Mouse (Mus musculus): ENCODE data around the gene Ppp1cb. TPM values are rescaled to one million over a fixed set of nuclear protein-coding genes. Genes with fewer than 3 reads are reported as not detected.
"Not testable (repeated sequence)": the region's sequence is repeated elsewhere in the genome, so short reads cannot be mapped to it uniquely, and the experiment has no call there.

Ppp1cb gene
- total RNA-seq, 2 experiments from 2014 or later = 486 TPM

DNA sequence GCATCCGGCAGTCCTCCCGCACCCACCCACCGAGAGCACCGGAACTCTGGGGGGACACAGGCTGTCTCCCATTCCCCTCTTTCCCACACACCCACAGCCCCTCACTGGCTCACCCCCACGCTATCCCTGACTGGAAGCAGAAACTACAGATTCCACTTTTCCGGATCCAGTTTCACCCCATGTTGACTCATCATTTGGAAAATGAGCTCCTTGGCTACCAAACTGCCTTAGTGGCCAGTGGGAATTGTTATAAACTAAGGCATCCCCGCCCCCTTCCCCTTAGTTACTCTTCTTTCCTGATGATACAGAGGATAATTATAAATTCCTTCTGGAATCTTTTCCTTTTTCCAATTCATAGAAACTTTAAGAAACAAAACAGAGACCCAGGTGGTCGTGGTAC lies 34.2 kb upstream of the Ppp1cb start:
- Histone ChIP-seq H3K4me3 (no peak overlapping the region), H3K27ac (0 out of 2 replicates have a peak overlapping the region, but pooled peaks have one; percentile 16)
- no peak for DNase-seq
- TF ChIP-seq CTCF (IDR thresholded peaks at IDR 0.05) = no peak
- intact Hi-C loops (cut with DNase I) = no loop called here

DNA sequence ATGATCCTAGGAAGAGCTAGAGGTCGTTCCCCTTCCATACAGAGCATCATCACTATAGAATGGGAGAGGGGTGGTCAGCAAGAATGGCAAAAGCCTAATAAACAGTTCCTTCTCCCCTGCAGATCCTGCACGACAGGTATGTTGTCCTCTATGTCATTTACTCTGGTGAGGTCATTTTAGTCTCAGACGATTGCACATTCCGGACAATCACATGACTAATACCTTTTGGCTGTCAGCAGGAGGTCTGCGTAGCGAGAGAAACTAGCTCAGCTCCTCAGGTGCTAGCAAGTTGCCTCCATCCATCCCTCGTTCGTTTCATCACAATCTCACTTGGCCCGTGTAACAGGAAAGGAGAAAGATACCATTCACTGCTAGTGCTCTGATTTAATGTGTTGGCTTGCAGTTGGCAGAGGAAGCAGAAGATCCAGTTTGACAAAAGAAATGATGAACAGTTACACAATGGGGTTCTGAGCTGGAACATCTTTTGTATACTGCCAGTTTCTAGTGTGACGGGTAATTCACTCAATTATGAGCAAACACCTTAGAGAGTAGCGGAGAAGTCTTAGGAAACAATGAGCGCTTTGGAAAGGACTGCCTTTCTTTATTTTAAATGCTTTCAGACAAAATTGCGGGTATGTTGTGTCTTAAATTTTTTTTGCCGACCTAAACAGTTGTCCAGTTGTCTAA lies 33.0 kb upstream of the Ppp1cb start:
- no peak for TF ChIP-seq CTCF (IDR thresholded peaks at IDR 0.05)
- no peak for DNase-seq
- Histone ChIP-seq H3K4me3 (no peak overlapping the region), H3K27ac (no peak overlapping the region)
- intact Hi-C loops (cut with DNase I) = no loop called here

DNA sequence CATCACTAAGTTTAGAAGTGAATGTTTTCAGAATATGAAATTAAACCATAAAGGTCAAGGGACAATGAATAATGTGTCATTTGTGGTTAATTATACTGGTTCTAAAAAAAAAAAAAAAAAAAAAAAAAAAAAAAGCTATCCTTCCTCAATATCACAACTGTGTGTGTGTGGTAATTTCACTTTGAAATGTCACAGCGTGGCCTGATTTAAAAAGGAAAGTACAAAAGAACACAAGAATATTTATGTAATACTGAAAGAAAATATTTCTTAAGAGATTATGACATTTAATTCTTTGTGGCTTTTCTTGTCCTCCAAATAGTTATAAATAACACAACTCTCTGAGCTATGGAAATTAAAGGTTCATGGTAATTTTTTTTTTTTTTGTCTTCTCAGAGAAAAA lies 28.2 kb upstream of the Ppp1cb start:
- no peak overlapping the region for H3K4me3 ChIP-seq
- no peak overlapping the region for H3K27ac ChIP-seq
- no peak for DNase-seq
- no peak for TF ChIP-seq CTCF (IDR thresholded peaks at IDR 0.05)
- intact Hi-C loops (cut with DNase I) = no loop called here

DNA sequence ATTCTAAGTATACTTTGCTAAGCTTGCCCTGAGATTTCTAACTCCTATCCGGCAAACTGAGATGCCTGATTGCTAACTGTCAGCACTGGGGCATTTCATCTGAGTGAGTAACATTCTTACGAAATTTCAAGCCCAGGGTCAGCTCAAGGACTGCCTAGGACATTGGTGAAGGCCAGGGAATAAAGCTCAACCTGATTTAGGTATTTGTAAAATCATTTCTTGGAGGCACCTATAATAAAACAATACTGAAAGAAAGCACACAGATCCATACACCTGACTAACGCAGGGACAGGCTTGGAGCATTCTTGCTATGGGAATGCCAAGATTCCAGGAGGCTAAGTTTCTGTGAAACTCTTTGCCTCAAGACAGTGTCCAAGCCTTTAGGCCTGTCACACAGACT lies 24.3 kb upstream of the Ppp1cb start:
- DNase-seq; H3K27ac ChIP-seq; intact Hi-C loops (cut with DNase I): not testable (repeated sequence)

DNA sequence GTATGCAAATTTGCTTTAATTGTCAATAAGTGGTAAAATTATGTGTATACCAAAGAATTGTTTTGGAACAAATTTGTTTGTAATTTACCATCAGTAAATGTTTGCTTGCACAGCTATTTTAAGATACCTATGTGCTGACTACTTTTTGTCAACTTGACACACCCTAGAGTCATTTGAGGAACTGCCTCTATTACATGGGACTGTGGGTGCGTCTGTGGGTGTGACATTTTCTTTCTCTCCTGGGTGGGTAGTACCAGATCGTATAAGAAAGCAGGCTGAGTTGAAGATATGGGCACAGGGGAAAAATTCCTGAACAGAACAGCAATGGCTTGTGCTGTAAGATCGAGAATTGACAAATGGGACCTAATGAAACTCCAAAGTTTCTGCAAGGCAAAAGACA lies 23.0 kb upstream of the Ppp1cb start:
- no peak overlapping the region for H3K27ac ChIP-seq
- DNase-seq = no peak

More for the DNA sequence above, 24.3 kb upstream of the Ppp1cb start:
- H3K4me3 ChIP-seq = not testable (repeated sequence)

DNA sequence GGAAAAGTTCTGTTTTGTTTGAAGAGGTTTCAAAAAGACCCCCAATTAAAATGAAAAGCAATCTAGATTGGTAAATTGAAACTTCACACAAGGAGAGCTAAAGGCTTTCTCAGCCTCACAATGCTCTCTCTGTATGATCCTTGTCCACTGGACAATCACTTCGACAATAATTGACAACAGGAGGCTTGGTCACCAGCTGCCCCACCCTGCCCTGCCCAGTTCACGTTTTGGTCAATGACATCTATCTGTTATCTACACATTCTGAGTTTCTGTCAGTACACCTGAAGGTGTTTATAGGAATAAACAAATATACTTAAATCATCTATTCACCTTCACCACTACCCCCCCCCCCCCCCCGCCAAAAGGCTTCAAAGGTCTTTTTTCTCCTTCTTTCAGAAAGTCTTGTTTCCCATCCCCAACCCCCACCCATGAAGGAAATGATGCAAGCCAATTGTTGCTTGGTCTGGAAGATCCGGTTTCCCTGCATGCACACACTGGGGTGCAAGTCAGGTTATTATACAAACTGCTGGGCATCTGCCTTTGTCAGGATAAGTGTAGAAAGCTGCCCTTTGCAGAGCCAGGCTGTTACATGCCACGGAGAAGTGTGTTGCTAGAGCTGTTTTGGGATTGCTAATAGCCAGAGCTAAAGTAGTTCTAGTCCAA lies 20.6 kb upstream of the Ppp1cb start:
- DNase-seq = no peak
- Histone ChIP-seq H3K4me3 (no peak overlapping the region), H3K27ac (0 out of 2 replicates have a peak overlapping the region, but pooled peaks have one; percentile 3)
- intact Hi-C loops (cut with DNase I) = no loop called here
- no peak for TF ChIP-seq CTCF (IDR thresholded peaks at IDR 0.05)

More for the DNA sequence above, 23.0 kb upstream of the Ppp1cb start:
- no peak overlapping the region for H3K4me3 ChIP-seq
- no peak for TF ChIP-seq CTCF (IDR thresholded peaks at IDR 0.05)
- intact Hi-C loops (cut with DNase I) = no loop called here

DNA sequence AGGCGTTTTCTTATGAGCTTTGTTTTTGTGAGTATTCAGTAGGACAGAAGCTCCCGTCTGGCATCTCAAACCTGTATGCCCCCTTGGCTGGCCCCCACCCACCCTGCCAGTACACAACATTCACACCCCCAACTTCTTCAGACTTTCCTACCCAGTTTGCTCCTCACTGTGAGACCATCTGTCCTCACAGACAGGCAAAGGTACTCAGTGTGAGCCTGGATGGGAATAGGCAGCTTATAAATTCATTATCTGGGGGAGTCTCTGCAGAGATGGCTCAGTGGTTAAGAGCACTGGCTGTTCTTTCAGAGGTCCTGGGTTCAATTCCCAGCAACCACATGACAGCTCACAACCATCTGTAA lies 20.1 kb upstream of the Ppp1cb start:
- Histone ChIP-seq H3K4me3 (no peak overlapping the region), H3K27ac (no peak overlapping the region)
- intact Hi-C loops (cut with DNase I) = no loop called here
- TF ChIP-seq CTCF (IDR thresholded peaks at IDR 0.05) = no peak
- DNase-seq = no peak

DNA sequence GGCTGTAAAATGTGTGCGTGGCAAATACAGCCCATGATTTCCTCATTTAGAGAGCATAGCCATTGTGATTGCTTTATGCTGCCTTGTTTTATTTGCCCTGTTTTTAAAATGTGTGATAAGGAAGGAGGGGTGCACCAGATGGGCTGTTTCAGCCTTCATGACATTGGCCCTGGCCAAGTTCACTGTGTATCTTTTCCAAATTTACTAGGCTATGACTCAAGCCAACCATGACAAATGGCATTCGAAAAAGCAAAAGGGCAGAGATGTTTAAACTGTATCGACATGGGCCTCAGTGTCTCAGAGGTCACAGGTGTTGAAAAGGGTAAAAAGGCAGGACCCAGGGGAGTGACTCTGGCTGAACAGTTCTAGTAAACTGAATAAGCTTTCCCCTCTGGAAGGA lies 17.3 kb upstream of the Ppp1cb start:
- H3K4me3 ChIP-seq = no peak overlapping the region
- intact Hi-C loops (cut with DNase I) = no loop called here
- no peak for TF ChIP-seq CTCF (IDR thresholded peaks at IDR 0.05)
- H3K27ac ChIP-seq = no peak overlapping the region
- no peak for DNase-seq

DNA sequence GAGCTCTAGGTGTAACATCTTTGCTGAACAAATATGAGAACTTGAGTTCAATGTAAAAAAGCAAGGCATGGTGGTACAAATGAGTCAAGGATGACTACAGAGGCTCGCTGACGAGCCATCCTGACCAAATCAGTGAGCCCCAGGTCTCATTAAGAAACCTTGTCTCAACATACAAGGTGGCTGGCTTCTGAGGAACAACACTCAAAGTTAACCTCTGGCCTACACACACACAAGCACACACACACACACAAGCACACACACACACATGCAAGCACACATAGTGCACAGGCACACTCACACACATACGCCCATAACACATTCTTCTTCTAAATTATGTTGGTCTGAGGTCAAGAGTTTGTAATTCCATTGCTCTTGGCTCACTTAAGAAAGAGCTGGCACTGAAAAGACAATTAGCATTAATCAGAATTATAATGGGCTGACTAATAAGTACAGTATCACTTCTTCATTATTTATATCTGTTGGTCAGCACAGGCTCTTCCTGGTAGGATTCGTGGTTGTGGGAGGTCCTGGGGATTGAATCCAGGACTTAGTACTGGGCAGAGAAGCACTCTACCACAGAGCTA lies 16.6 kb upstream of the Ppp1cb start:
- no peak overlapping the region for H3K27ac ChIP-seq
- no peak for DNase-seq
- no peak for TF ChIP-seq CTCF (IDR thresholded peaks at IDR 0.05)
- intact Hi-C loops (cut with DNase I) = no loop called here
- H3K4me3 ChIP-seq = no peak overlapping the region

DNA sequence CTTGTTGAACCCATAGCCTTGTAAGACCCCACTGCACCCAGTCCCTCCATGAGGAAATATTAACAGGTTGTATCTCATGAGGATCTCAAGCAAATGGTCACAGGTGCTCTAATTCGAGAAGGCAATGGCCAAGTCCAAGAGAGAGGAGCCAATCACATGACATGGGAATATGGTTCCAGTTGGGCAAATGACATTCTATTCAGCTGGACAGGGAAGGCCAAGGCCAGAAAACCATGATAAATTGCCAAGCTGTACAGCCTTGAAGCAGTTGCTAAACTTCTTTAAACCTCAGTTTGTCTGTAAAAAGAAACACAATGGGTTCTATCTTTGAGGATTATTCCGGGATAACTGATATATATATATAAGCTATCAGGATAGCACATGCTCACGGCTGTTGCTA lies 14.7 kb upstream of the Ppp1cb start:
- no peak for TF ChIP-seq CTCF (IDR thresholded peaks at IDR 0.05)
- intact Hi-C loops (cut with DNase I) = no loop called here
- no peak overlapping the region for H3K27ac ChIP-seq
- H3K4me3 ChIP-seq = no peak overlapping the region
- no peak for DNase-seq

DNA sequence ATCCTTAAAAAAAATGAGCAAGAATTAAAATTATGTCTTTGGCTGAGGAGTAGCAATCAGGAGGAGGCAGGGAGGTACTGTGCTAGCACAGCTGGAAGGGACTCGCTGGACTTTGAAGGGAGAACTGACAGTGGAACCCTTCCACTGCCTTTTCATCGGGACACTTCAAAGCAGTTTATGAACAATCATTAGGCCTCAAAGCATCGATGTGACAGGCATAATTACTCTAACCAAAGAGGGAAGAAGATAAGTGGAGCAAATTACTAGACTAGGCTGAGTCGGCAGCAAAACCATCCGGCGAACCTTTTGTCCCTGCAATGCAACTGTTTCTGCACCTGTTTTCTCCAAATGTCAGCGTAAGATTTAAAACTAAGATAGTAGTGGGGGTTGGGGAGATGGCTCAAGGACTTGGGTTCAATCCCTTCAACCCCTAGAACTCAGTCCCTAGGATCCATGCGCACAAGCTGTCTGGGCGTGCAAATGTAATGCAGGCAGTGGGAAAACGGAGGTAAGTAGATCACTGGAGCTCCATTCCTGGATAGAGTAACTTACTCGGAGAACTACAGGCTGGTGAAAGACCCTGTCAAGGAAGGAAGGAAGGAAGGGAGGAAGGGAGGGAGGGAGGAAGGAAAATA lies 13.2 kb upstream of the Ppp1cb start:
- intact Hi-C loops (cut with DNase I) = loop anchor here (5.0 kb wide), 1 partner anchor 93 kb away; no protein-coding TSS in a partner anchor
- Histone ChIP-seq H3K4me3 (no peak overlapping the region), H3K27ac (peak overlapping the region; percentile 89)
- DNase-seq = no peak
- no peak for TF ChIP-seq CTCF (IDR thresholded peaks at IDR 0.05)

DNA sequence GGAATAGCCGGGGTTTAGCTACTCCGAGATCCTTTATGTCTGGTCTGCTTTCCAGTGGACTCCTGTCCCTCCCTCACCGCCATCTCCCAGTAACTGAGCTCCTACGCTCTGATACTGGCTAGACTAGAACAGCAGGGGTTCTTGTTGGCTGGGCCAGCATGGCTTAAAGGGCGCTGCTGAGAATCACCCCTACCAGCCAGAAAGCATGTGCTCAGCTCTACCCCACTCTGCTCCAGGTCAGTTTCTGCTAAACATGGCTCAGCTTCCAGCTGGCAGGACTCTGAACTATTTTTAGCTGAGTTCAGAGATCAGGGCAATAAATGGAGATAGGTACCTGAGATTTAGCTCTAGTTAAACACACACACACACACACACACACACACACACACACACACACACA lies 12.2 kb upstream of the Ppp1cb start:
- H3K27ac ChIP-seq = peak overlapping the region; percentile 89
- no peak for TF ChIP-seq CTCF (IDR thresholded peaks at IDR 0.05)
- H3K4me3 ChIP-seq = peak overlapping the region; percentile 53
- DNase-seq = peak; percentile 86
- intact Hi-C loops (cut with DNase I) = loop anchor here (5.0 kb wide), 1 partner anchor 94 kb away; no protein-coding TSS in a partner anchor

DNA sequence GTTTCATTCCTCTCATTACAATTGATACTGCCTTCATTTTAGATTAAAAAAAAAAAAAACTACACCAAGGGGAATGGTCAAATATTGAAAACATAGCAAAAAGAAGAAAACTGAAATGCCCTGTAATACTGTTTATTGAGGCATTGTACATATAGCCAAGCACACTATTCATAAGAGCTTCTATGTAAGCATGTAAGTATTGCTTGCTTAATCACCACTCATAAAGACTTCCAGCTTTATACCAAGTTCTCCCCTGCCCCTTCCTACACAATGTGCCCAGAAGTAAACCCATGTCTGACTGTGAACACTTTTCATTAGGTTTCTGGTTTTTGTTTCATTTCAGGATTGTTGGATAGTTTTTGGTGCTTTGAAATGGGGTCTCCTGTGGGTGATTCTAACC lies 11.8 kb upstream of the Ppp1cb start:
- H3K27ac ChIP-seq = peak overlapping the region; percentile 77
- H3K4me3 ChIP-seq = no peak overlapping the region
- intact Hi-C loops (cut with DNase I) = loop anchor here (5.0 kb wide), 1 partner anchor 95 kb away; no protein-coding TSS in a partner anchor
- DNase-seq = no peak
- no peak for TF ChIP-seq CTCF (IDR thresholded peaks at IDR 0.05)
